Mouse (Mus musculus): ENCODE data around the gene Pianp. TPM values are rescaled to one million over a fixed set of nuclear protein-coding genes. Genes with fewer than 3 reads are reported as not detected.

The Pianp gene
- 8.4 and 8.6 TPM in 2 replicates for polyA plus RNA-seq (2012; rRNA removed)

GRCm38 (mm10) chr6:124996551-124997501 lies at the start of gene Pianp:
Pianp (plus strand) TSS chr6:124996694.

GRCm38 (mm10) chr6:124965088-124965719 lies 31.3 kb upstream of the Pianp start, which contains the start of gene Cops7a:
Cops7a (minus strand) TSS chr6:124965538.

GRCm38 (mm10) chr6:125009129-125009180 lies 12.5 kb downstream of the Pianp start, which contains the start of gene Zfp384:
Zfp384 (plus strand) TSS chr6:125009145.

GRCm38 (mm10) chr6:125039533-125040153 lies 43.1 kb downstream of the Pianp start, which contains the start of gene Ing4:
Ing4 (plus strand) TSS chr6:125039760.

GRCm38 (mm10) chr6:125049678-125050077 lies 53.2 kb downstream of the Pianp start, which contains the start of gene Acrbp:
Acrbp (plus strand) TSS chr6:125049689.

Other genes starting within 250 kb of the Pianp start
- gene Gm45234, start 240.7 kb upstream of the Pianp start, polyA plus RNA-seq (2012; rRNA removed): not detected in 2 replicates
- gene Atn1, start 240.2 kb upstream of the Pianp start, polyA plus RNA-seq (2012; rRNA removed): 52.2 and 59.6 TPM in 2 replicates
- gene Eno2, start 227.0 kb upstream of the Pianp start, polyA plus RNA-seq (2012; rRNA removed): 8.6 and 8.8 TPM in 2 replicates
- 0.40 and 0.79 TPM in 2 replicates for gene Lrrc23, start 217.0 kb upstream of the Pianp start, polyA plus RNA-seq (2012; rRNA removed)
- 39.0 and 41.2 TPM in 2 replicates for gene Spsb2, start 188.0 kb upstream of the Pianp start, polyA plus RNA-seq (2012; rRNA removed)
- gene Tpi1, start 182.4 kb upstream of the Pianp start, polyA plus RNA-seq (2012; rRNA removed): 442 and 514 TPM in 2 replicates
- 66.9 and 70.4 TPM in 2 replicates for gene Usp5, start 167.2 kb upstream of the Pianp start, polyA plus RNA-seq (2012; rRNA removed)
- gene Cdca3, start 167.1 kb upstream of the Pianp start, polyA plus RNA-seq (2012; rRNA removed): 38.3 and 47.5 TPM in 2 replicates
- gene Gnb3, start 156.4 kb upstream of the Pianp start, polyA plus RNA-seq (2012; rRNA removed): 0.21 and 0.29 TPM in 2 replicates
- 25.9 and 26.2 TPM in 2 replicates for gene P3h3, start 138.9 kb upstream of the Pianp start, polyA plus RNA-seq (2012; rRNA removed)
- gene Gpr162, start 132.7 kb upstream of the Pianp start, polyA plus RNA-seq (2012; rRNA removed): 2.3 and 2.7 TPM in 2 replicates
- gene Cd4, start 108.5 kb upstream of the Pianp start, polyA plus RNA-seq (2012; rRNA removed): 2.7 and 3.0 TPM in 2 replicates
- gene Lag3, start 85.0 kb upstream of the Pianp start, polyA plus RNA-seq (2012; rRNA removed): 2.7 and 4.0 TPM in 2 replicates
- 894 and 1,886 TPM in 2 replicates for gene Ptms, start 76.6 kb upstream of the Pianp start, polyA plus RNA-seq (2012; rRNA removed)
- 357 and 413 TPM in 2 replicates for gene Mlf2, start 65.3 kb upstream of the Pianp start, polyA plus RNA-seq (2012; rRNA removed)
- gene Cops7a, start 31.2 kb upstream of the Pianp start, polyA plus RNA-seq (2012; rRNA removed): 206 and 213 TPM in 2 replicates
- 59.4 and 64.6 TPM in 2 replicates for gene Zfp384, start 12.5 kb downstream of the Pianp start, polyA plus RNA-seq (2012; rRNA removed)
- 37.5 and 37.7 TPM in 2 replicates for gene Ing4, start 43.1 kb downstream of the Pianp start, polyA plus RNA-seq (2012; rRNA removed)
- 17.7 and 24.1 TPM in 2 replicates for gene Acrbp, start 53.0 kb downstream of the Pianp start, polyA plus RNA-seq (2012; rRNA removed)
- gene Lpar5, start 71.2 kb downstream of the Pianp start, polyA plus RNA-seq (2012; rRNA removed): 71.9 and 87.7 TPM in 2 replicates
- 88.5 and 103 TPM in 2 replicates for gene Chd4, start 99.3 kb downstream of the Pianp start, polyA plus RNA-seq (2012; rRNA removed)
- 10.6 and 15.0 TPM in 2 replicates for gene Nop2, start 135.2 kb downstream of the Pianp start, polyA plus RNA-seq (2012; rRNA removed)
- gene Iffo1, start 148.5 kb downstream of the Pianp start, polyA plus RNA-seq (2012; rRNA removed): 13.1 and 18.1 TPM in 2 replicates
- gene Gapdh, start 169.8 kb downstream of the Pianp start, polyA plus RNA-seq (2012; rRNA removed): 3,801 and 3,939 TPM in 2 replicates
- gene Ncapd2, start 195.0 kb downstream of the Pianp start, polyA plus RNA-seq (2012; rRNA removed): 55.4 and 66.7 TPM in 2 replicates
- 61.8 and 98.5 TPM in 2 replicates for gene Mrpl51, start 195.1 kb downstream of the Pianp start, polyA plus RNA-seq (2012; rRNA removed)
- 13.8 and 17.6 TPM in 2 replicates for gene Vamp1, start 218.9 kb downstream of the Pianp start, polyA plus RNA-seq (2012; rRNA removed)
- gene Tapbpl, start 235.2 kb downstream of the Pianp start, polyA plus RNA-seq (2012; rRNA removed): 25.7 and 34.2 TPM in 2 replicates
- gene Cd27, start 240.3 kb downstream of the Pianp start, polyA plus RNA-seq (2012; rRNA removed): 1.7 and 2.4 TPM in 2 replicates

Measured in colon, adult 2 months (tissue).